Mouse (Mus musculus) limb, embryonic 10.5 days (tissue): ENCODE results near the gene 4931422A03Rik. TPM values are rescaled to one million over a fixed set of nuclear protein-coding genes. Genes with fewer than 3 reads are reported as not detected.
A peak's percentile ranks its signal among the peaks of the same experiment; 100 is the strongest.

Source experiments
- DNase-seq: peaks from one replicate; pipeline ENCODE4 v3.0.0-alpha.2; 2017; ENCODE audit warnings: low spot score
- H3K27ac ChIP-seq: fragments of 300-500 bp; sonication (generic); 2 replicates; pipeline ENCODE4 v1.5.1; 2016; ENCODE audit warnings: mild to moderate bottlenecking
- H3K27me3 ChIP-seq: fragments of 300-500 bp; sonication (generic); 2 replicates; pipeline ENCODE4 v1.6.1; 2016; ENCODE audit warnings: low read depth, mild to moderate bottlenecking; ENCODE audit not compliant: poor library complexity, severe bottlenecking
- H3K36me3 ChIP-seq: fragments of 300-500 bp; sonication (generic); 2 replicates; pipeline ENCODE4 v1.6.1; 2016; ENCODE audit warnings: mild to moderate bottlenecking, moderate library complexity
- H3K4me1 ChIP-seq: fragments of 300-500 bp; sonication (generic); 2 replicates; pipeline ENCODE4 v1.6.1; 2016
- H3K4me3 ChIP-seq: fragments of 300-500 bp; sonication (generic); 2 replicates; pipeline ENCODE4 v1.5.1; 2016; ENCODE audit warnings: mild to moderate bottlenecking, moderate library complexity
- H3K9me3 ChIP-seq: fragments of 300-500 bp; sonication (generic); replicated peaks from 2 replicates; pipeline ENCODE4 v1.6.1; 2016; ENCODE audit warnings: mild to moderate bottlenecking
- WGBS: fragments of 180-500 bp; shearing (Covaris S2); methylation state at CpG from one replicate; pipeline ENCODE4 v1.1.7; 2016; 5-methylcytosine and 5-hydroxymethylcytosine counted together
- polyA plus RNA-seq: library from polyadenylated mRNA; unstranded; fragments of >200 nt; fragmentation: Nextera tagmentation; extraction: Ambion mirVana; gene quantifications from 2 replicates; pipeline ENCODE4 v1.2.1, GENCODE M21; 2016

The 4931422A03Rik gene
- polyA plus RNA-seq, 1 experiment from 2014 or later: 3.4 TPM

- H3K27ac ChIP-seq: no peak within 1 kb of the TSS
- 67% methylated on average over 10 of the region's 10 CpGs for WGBS
- no peak for DNase-seq
Observed at GRCm38 (mm10) chr2:103957649-103958546, 70.3 kb downstream of the 4931422A03Rik start, which contains the start of gene Lmo2. Gene Lmo2 (plus strand): TSS chr2:103957986.

GRCm38 (mm10) chr2:103956867-103957266 lies 71.3 kb downstream of the 4931422A03Rik start:
- Histone ChIP-seq H3K27ac (no peak overlapping the region), H3K36me3 (no peaks in the 10 kb centered on the region), H3K4me3 (no peak overlapping the region), H3K27me3 (peaks cover 2% of the 10 kb centered on the region; the same call in 1 of the 2 replicates), H3K4me1 (peaks cover 9% of the 10 kb centered on the region; the same call in 1 of the 2 replicates), H3K9me3 (no peaks in the 10 kb centered on the region)
- 85% methylated on average over 6 of the region's 6 CpGs for WGBS
- DNase-seq: no peak

More at GRCm38 (mm10) chr2:103957649-103958546, 70.3 kb downstream of the 4931422A03Rik start, which contains the start of gene Lmo2:
- H3K4me3 ChIP-seq: no peak within 1 kb of the TSS
- H3K4me1 ChIP-seq: peaks cover 9% of the 10 kb centered on the region; the same call in 1 of the 2 replicates
- H3K27me3 ChIP-seq: peaks cover 2% of the 10 kb centered on the region; the same call in 1 of the 2 replicates
- H3K36me3 ChIP-seq: no peaks in the 10 kb centered on the region
- no peaks in the 10 kb centered on the region for H3K9me3 ChIP-seq

DNA sequence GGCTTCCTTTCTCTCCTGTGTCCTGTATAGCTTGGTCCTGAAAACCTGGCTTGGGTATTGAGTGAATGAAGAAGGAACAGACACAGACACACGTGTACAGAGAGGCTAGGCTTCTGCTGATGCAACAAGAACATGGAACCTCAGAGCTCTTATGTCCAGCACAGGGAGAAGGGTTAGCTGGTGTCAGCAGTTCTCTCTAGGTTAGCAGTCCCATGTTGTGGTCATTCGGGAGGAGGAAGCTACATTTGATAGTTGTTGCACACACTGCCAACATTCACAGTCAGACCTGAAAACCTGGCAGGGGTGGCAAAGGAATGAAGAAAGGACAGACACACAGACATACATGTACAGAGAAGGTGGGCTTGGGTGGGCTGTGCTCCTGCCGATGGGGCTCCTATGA lies 72.4 kb downstream of the 4931422A03Rik start:
- peaks cover 9% of the 10 kb centered on the region; the same call in 1 of the 2 replicates for H3K4me1 ChIP-seq
- H3K36me3 ChIP-seq: no peaks in the 10 kb centered on the region
- no peak overlapping the region for H3K27ac ChIP-seq
- H3K27me3 ChIP-seq: peaks cover 2% of the 10 kb centered on the region; the same call in 1 of the 2 replicates
- 87% methylated on average over 3 of the region's 3 CpGs for WGBS
- H3K4me3 ChIP-seq: no peak overlapping the region
- no peaks in the 10 kb centered on the region for H3K9me3 ChIP-seq
- no peak for DNase-seq

GRCm38 (mm10) chr2:103953050-103953835 lies 74.9 kb downstream of the 4931422A03Rik start:
- WGBS: 93% methylated on average over 6 of the region's 6 CpGs
- no peak for DNase-seq
- peaks cover 2% of the 10 kb centered on the region; the same call in 1 of the 2 replicates for H3K27me3 ChIP-seq
- H3K9me3 ChIP-seq: no peaks in the 10 kb centered on the region
- H3K36me3 ChIP-seq: no peaks in the 10 kb centered on the region
- peaks cover 9% of the 10 kb centered on the region for H3K4me1 ChIP-seq
- H3K4me3 ChIP-seq: no peak overlapping the region
- no peak overlapping the region for H3K27ac ChIP-seq

- Histone ChIP-seq H3K27me3 (peaks cover 23% of the 10 kb centered on the region), H3K36me3 (no peaks in the 10 kb centered on the region), H3K9me3 (no peaks in the 10 kb centered on the region), H3K27ac (no peak overlapping the region), H3K4me1 (peaks cover 30% of the 10 kb centered on the region), H3K4me3 (no peak overlapping the region)
- 56% methylated on average over 8 of the region's 8 CpGs for WGBS
- no peak for DNase-seq
Observed at GRCm38 (mm10) chr2:103947982-103948655, 80.0 kb downstream of the 4931422A03Rik start.

- Histone ChIP-seq H3K4me3 (no peak overlapping the region), H3K9me3 (no peaks in the 10 kb centered on the region), H3K27me3 (peaks cover 27% of the 10 kb centered on the region), H3K4me1 (peaks cover 30% of the 10 kb centered on the region), H3K27ac (no peak overlapping the region), H3K36me3 (no peaks in the 10 kb centered on the region)
- 70% methylated on average over 8 of the region's 8 CpGs for WGBS
- no peak for DNase-seq
Observed at GRCm38 (mm10) chr2:103946892-103947291, 81.3 kb downstream of the 4931422A03Rik start.

DNA sequence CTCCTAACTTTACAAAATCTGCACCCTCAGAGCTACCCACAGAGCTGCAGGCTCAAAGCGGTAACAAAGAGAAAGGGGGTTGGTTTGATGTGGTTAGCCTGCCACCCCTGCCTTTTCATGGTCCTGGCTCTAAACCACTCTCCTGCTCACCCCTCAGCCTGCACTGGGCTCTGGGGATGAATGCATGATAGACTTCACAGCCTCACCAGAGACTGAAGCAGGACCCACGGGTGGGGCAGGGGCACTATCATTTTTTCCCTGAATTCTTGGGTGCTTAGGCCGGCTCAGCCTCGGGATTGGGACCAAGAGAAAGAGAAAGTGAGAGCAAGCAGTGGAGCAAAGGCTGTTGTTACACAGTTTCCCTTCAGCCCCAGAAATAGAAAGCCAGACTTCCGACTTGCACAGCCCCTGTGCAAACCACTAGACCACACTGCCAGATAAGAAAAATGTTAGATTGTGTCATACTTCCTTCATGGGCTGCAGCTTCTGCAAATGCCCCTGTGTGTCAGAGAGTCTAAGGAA lies 82.5 kb downstream of the 4931422A03Rik start:
- H3K36me3 ChIP-seq: no peaks in the 10 kb centered on the region
- peaks cover 30% of the 10 kb centered on the region for H3K4me1 ChIP-seq
- 0 out of 2 replicates have a peak overlapping the region, but pooled peaks have one; percentile 0 for H3K27ac ChIP-seq
- H3K27me3 ChIP-seq: peaks cover 30% of the 10 kb centered on the region
- 83% methylated on average over 5 of the region's 5 CpGs for WGBS
- no peaks in the 10 kb centered on the region for H3K9me3 ChIP-seq
- no peak for DNase-seq
- no peak overlapping the region for H3K4me3 ChIP-seq

- no peak for DNase-seq
- Histone ChIP-seq H3K4me3 (no peak overlapping the region), H3K36me3 (no peaks in the 10 kb centered on the region), H3K27me3 (peaks cover 33% of the 10 kb centered on the region), H3K4me1 (peaks cover 30% of the 10 kb centered on the region), H3K27ac (no peak overlapping the region), H3K9me3 (no peaks in the 10 kb centered on the region)
- 92% methylated on average over 2 of the region's 2 CpGs for WGBS
Observed at GRCm38 (mm10) chr2:103944859-103945258, 83.3 kb downstream of the 4931422A03Rik start.

GRCm38 (mm10) chr2:103941085-103941484 lies 87.1 kb downstream of the 4931422A03Rik start:
- no peak for DNase-seq
- WGBS: 79% methylated on average over 3 of the region's 3 CpGs
- no peak overlapping the region for H3K4me3 ChIP-seq
- H3K9me3 ChIP-seq: no peaks in the 10 kb centered on the region
- H3K27me3 ChIP-seq: peaks cover 24% of the 10 kb centered on the region
- H3K27ac ChIP-seq: no peak overlapping the region
- peaks cover 13% of the 10 kb centered on the region for H3K4me1 ChIP-seq
- H3K36me3 ChIP-seq: no peaks in the 10 kb centered on the region

- no peaks in the 10 kb centered on the region for H3K36me3 ChIP-seq
- DNase-seq: no peak
- H3K27ac ChIP-seq: no peak overlapping the region
- H3K4me3 ChIP-seq: no peak overlapping the region
- H3K27me3 ChIP-seq: peaks cover 12% of the 10 kb centered on the region; the same call in 1 of the 2 replicates
- no peaks in the 10 kb centered on the region for H3K9me3 ChIP-seq
- H3K4me1 ChIP-seq: peaks cover 12% of the 10 kb centered on the region
Observed at GRCm38 (mm10) chr2:103939003-103939402, 89.2 kb downstream of the 4931422A03Rik start.

GRCm38 (mm10) chr2:103938573-103938972 lies 89.6 kb downstream of the 4931422A03Rik start:
- Histone ChIP-seq H3K27me3 (peaks cover 12% of the 10 kb centered on the region; the same call in 1 of the 2 replicates), H3K27ac (no peak overlapping the region), H3K4me3 (no peak overlapping the region), H3K9me3 (no peaks in the 10 kb centered on the region), H3K36me3 (no peaks in the 10 kb centered on the region), H3K4me1 (peaks cover 12% of the 10 kb centered on the region)
- no peak for DNase-seq
- WGBS: 74% methylated on average over 1 of the region's 1 CpGs

- H3K4me3 ChIP-seq: no peak overlapping the region
- no peak overlapping the region for H3K27ac ChIP-seq
- peaks cover 12% of the 10 kb centered on the region for H3K4me1 ChIP-seq
- no peak for DNase-seq
- 0 out of 2 replicates have a peak, but pooled peaks cover 7% of the 10 kb centered on the region for H3K27me3 ChIP-seq
- 75% methylated on average over 2 of the region's 2 CpGs for WGBS
- no peaks in the 10 kb centered on the region for H3K36me3 ChIP-seq
- H3K9me3 ChIP-seq: no peaks in the 10 kb centered on the region
Observed at GRCm38 (mm10) chr2:103937670-103938069, 90.5 kb downstream of the 4931422A03Rik start.
